Mouse (Mus musculus) urinary bladder, adult 18-20 months (tissue): ENCODE measurements around the gene Dync2li1.

Experiments
- DNase-seq, 2 experiments: peaks; one replicate each; pipeline ENCODE4 v3.0.0; 2022; ENCODE audit warnings: low spot score in 2 of 2, mixed read lengths in 2 of 2

The Dync2li1 gene

GRCm38 (mm10) chr17:84626276-84626856 is at the start of gene Dync2li1:
Dync2li1 (plus strand) TSS chr17:84626496.
- peak; percentile 64 to 78 for DNase-seq

- DNase-seq: no peak
Measured at GRCm38 (mm10) chr17:84576621-84577293, 49.5 kb upstream of the Dync2li1 start.

- DNase-seq: no peak
Measured at GRCm38 (mm10) chr17:84579249-84579648, 47.0 kb upstream of the Dync2li1 start.

GRCm38 (mm10) chr17:84579817-84580216 is 46.5 kb upstream of the Dync2li1 start:
- DNase-seq: no peak

- DNase-seq: no peak
Measured at GRCm38 (mm10) chr17:84580821-84581220, 45.5 kb upstream of the Dync2li1 start.

GRCm38 (mm10) chr17:84581740-84582414 is 44.4 kb upstream of the Dync2li1 start:
- no peak for DNase-seq

- no peak for DNase-seq
Measured at GRCm38 (mm10) chr17:84584107-84584506, 42.2 kb upstream of the Dync2li1 start.

- peak in 1 of 2 experiments; percentile 10 for DNase-seq
Measured at GRCm38 (mm10) chr17:84585104-84585503, 41.2 kb upstream of the Dync2li1 start.

- DNase-seq: no peak
Measured at GRCm38 (mm10) chr17:84590065-84590464, 36.2 kb upstream of the Dync2li1 start.

- DNase-seq: no peak
Measured at GRCm38 (mm10) chr17:84591431-84592150, 34.7 kb upstream of the Dync2li1 start.

- DNase-seq: no peak
Measured at GRCm38 (mm10) chr17:84596015-84596441, 30.3 kb upstream of the Dync2li1 start.

GRCm38 (mm10) chr17:84596501-84596900 is 29.8 kb upstream of the Dync2li1 start:
- no peak for DNase-seq

- no peak for DNase-seq
Measured at GRCm38 (mm10) chr17:84597859-84598258, 28.4 kb upstream of the Dync2li1 start.

- DNase-seq: no peak
Measured at GRCm38 (mm10) chr17:84598928-84599327, 27.4 kb upstream of the Dync2li1 start.

GRCm38 (mm10) chr17:84600051-84600983 is 26.0 kb upstream of the Dync2li1 start:
- no peak for DNase-seq

GRCm38 (mm10) chr17:84601805-84602204 is 24.5 kb upstream of the Dync2li1 start:
- no peak for DNase-seq

GRCm38 (mm10) chr17:84603202-84603627 is 23.1 kb upstream of the Dync2li1 start:
- DNase-seq: no peak

GRCm38 (mm10) chr17:84603709-84604420 is 22.4 kb upstream of the Dync2li1 start:
- DNase-seq: no peak

- DNase-seq: no peak
Measured at GRCm38 (mm10) chr17:84606976-84607375, 19.3 kb upstream of the Dync2li1 start.

- no peak for DNase-seq
Measured at GRCm38 (mm10) chr17:84607617-84608016, 18.7 kb upstream of the Dync2li1 start.
